Mouse (Mus musculus) forebrain, embryonic 12.5 days (tissue): Measurements from ENCODE around the gene Olfr229. TPM values are rescaled to one million over a fixed set of nuclear protein-coding genes. Genes with fewer than 3 reads are reported as not detected.

ENCODE experiments used
- polyA plus RNA-seq: library from polyadenylated mRNA; unstranded; fragments of >200 nt; fragmentation: Nextera tagmentation; extraction: Ambion mirVana; gene quantifications from 2 replicates; pipeline ENCODE4 v1.2.1, GENCODE M21; 2016

Gene Olfr229
- polyA plus RNA-seq, 1 experiment from 2014 or later: not detected

Other genes with a start within 250 kb of the Olfr229 start
- not detected in 2 replicates for gene Olfr963, start 240.1 kb upstream of the Olfr229 start, polyA plus RNA-seq
- not detected in 2 replicates for gene Olfr149, start 200.2 kb upstream of the Olfr229 start, polyA plus RNA-seq
- not detected in 2 replicates for gene Olfr965, start 196.0 kb upstream of the Olfr229 start, polyA plus RNA-seq
- not detected in 2 replicates for gene Olfr150, start 176.4 kb upstream of the Olfr229 start, polyA plus RNA-seq
- gene Olfr967, start 161.1 kb upstream of the Olfr229 start, polyA plus RNA-seq: not detected in 2 replicates
- not detected in 2 replicates for gene Olfr968, start 124.1 kb upstream of the Olfr229 start, polyA plus RNA-seq
- gene Olfr969, start 116.4 kb upstream of the Olfr229 start, polyA plus RNA-seq: not detected in 2 replicates
- gene Olfr970, start 98.5 kb upstream of the Olfr229 start, polyA plus RNA-seq: not detected in 2 replicates
- gene Olfr971, start 70.5 kb upstream of the Olfr229 start, polyA plus RNA-seq: not detected in 2 replicates
- gene Olfr972, start 40.9 kb upstream of the Olfr229 start, polyA plus RNA-seq: not detected in 2 replicates
- gene Olfr974, start 30.2 kb downstream of the Olfr229 start, polyA plus RNA-seq: not detected in 2 replicates
- 0.06 TPM in 1 of 2 replicates, not detected in the other for gene Olfr975, start 44.7 kb downstream of the Olfr229 start, polyA plus RNA-seq
- gene Olfr976, start 53.8 kb downstream of the Olfr229 start, polyA plus RNA-seq: not detected in 2 replicates
- not detected in 2 replicates for gene Olfr978, start 84.8 kb downstream of the Olfr229 start, polyA plus RNA-seq
- not detected in 2 replicates for gene Olfr979, start 96.1 kb downstream of the Olfr229 start, polyA plus RNA-seq
- not detected in 2 replicates for gene Olfr980, start 102.2 kb downstream of the Olfr229 start, polyA plus RNA-seq
- not detected in 2 replicates for gene Olfr981, start 114.1 kb downstream of the Olfr229 start, polyA plus RNA-seq
- not detected in 2 replicates for gene Olfr982, start 166.5 kb downstream of the Olfr229 start, polyA plus RNA-seq
- not detected in 2 replicates for gene Olfr983, start 186.3 kb downstream of the Olfr229 start, polyA plus RNA-seq
- gene Olfr984, start 206.9 kb downstream of the Olfr229 start, polyA plus RNA-seq: not detected in 2 replicates
- not detected in 2 replicates for gene Olfr985, start 222.8 kb downstream of the Olfr229 start, polyA plus RNA-seq
- not detected in 2 replicates for gene Tmem225, start 240.8 kb downstream of the Olfr229 start, polyA plus RNA-seq